Mouse (Mus musculus) liver, postnatal 0 days (tissue): ENCODE results near the gene Fhit. TPM values are rescaled to one million over a fixed set of nuclear protein-coding genes. Genes with fewer than 3 reads are reported as not detected.

ENCODE experiments used
- ATAC-seq: fragments of 200-750 bp; cut with Nextera tagmentation; 2 replicates; pipeline ENCODE4 v1.8.0; 2017; ENCODE audit warnings: mild to moderate bottlenecking, moderate library complexity
- DNase-seq: peaks from one replicate; pipeline ENCODE4 v3.0.0-alpha.2; 2016
- H3K27ac ChIP-seq: fragments of 300-500 bp; sonication (generic); 2 replicates; pipeline ENCODE4 v1.5.1; 2014; ENCODE audit warnings: antibody characterized with exemption, moderate library complexity, mild to moderate bottlenecking, low read depth
- H3K27me3 ChIP-seq: fragments of 300-500 bp; sonication (generic); 2 replicates; pipeline ENCODE4 v1.6.1; 2014; ENCODE audit warnings: low read length, control low read depth, mixed read lengths; ENCODE audit not compliant: insufficient read depth
- H3K36me3 ChIP-seq: fragments of 300-500 bp; sonication (generic); replicated peaks from 2 replicates; pipeline ENCODE4 v1.6.1; 2014; ENCODE audit warnings: mild to moderate bottlenecking, control low read depth, low read length, moderate library complexity, mixed read lengths; ENCODE audit not compliant: insufficient read depth
- H3K4me1 ChIP-seq: fragments of 300-500 bp; sonication (generic); 2 replicates; pipeline ENCODE4 v1.6.1; 2014; ENCODE audit warnings: antibody characterized with exemption, mild to moderate bottlenecking, control low read depth; ENCODE audit not compliant: insufficient read depth
- H3K4me2 ChIP-seq: fragments of 300-500 bp; sonication (generic); 2 replicates; pipeline ENCODE4 v1.6.1; 2014; ENCODE audit warnings: low read depth, mild to moderate bottlenecking, low read length, moderate library complexity, mixed read lengths
- H3K4me3 ChIP-seq: fragments of 300-500 bp; sonication (generic); 2 replicates; pipeline ENCODE4 v1.5.1; 2014; ENCODE audit warnings: low read depth, low read length
- H3K9ac ChIP-seq: fragments of 300-500 bp; sonication (generic); replicated peaks from 2 replicates; pipeline ENCODE4 v1.6.1; 2014; ENCODE audit warnings: mild to moderate bottlenecking, moderate library complexity
- H3K9me3 ChIP-seq: fragments of 300-500 bp; sonication (generic); 2 replicates; pipeline ENCODE4 v1.6.1; 2016; ENCODE audit warnings: mild to moderate bottlenecking, control low read depth, low read length, mixed read lengths
- CTCF ChIP-seq: sonication (generic); IDR thresholded peaks from 2 replicates; pipeline ENCODE4 v1.5.1; 2016; ENCODE audit warnings: antibody characterized with exemption, low read depth
- EP300 ChIP-seq: IDR thresholded peaks from 2 replicates; pipeline ENCODE4 v1.6.1; 2016; ENCODE audit warnings: antibody characterized with exemption, low read depth, mild to moderate bottlenecking
- WGBS: fragments of 180-500 bp; shearing (Covaris S2); extraction: QIAGEN DNeasy Blood & Tissue Kit; methylation state at CpG from one replicate; pipeline ENCODE4 v1.1.7; 2014; ENCODE audit not compliant: insufficient replicate concordance; 5-methylcytosine and 5-hydroxymethylcytosine counted together
- polyA plus RNA-seq: library from polyadenylated mRNA; unstranded; fragments of >200 nt; fragmentation: Nextera tagmentation; extraction: Ambion mirVana; gene quantifications from 2 replicates; pipeline ENCODE4 v1.2.1, GENCODE M21; 2015

Gene Fhit
- polyA plus RNA-seq, 1 experiment from 2014 or later, result 8.1 TPM

GRCm38 (mm10) chr14:10046336-10047122, 1115.3 kb downstream of the Fhit start:
- Histone ChIP-seq H3K4me1 (no peaks in the 10 kb centered on the region), H3K36me3 (no peaks in the 10 kb centered on the region), H3K4me2 (no peak overlapping the region), H3K4me3 (no peak overlapping the region), H3K27ac (no peak overlapping the region), H3K9me3 (no peaks in the 10 kb centered on the region), H3K9ac (no peak overlapping the region), H3K27me3 (no peaks in the 10 kb centered on the region)
- ATAC-seq, result no peak
- no peak for DNase-seq
- 53% methylated on average over 7 of the region's 7 CpGs for WGBS
- no peak for TF ChIP-seq EP300
- TF ChIP-seq CTCF, result no peak

GRCm38 (mm10) chr14:10038021-10038420, 1123.8 kb downstream of the Fhit start:
- Histone ChIP-seq H3K4me2 (no peak overlapping the region), H3K9me3 (no peaks in the 10 kb centered on the region), H3K27ac (no peak overlapping the region), H3K4me3 (no peak overlapping the region), H3K36me3 (no peaks in the 10 kb centered on the region), H3K9ac (no peak overlapping the region), H3K4me1 (no peaks in the 10 kb centered on the region), H3K27me3 (no peaks in the 10 kb centered on the region)
- no peak for ATAC-seq
- no peak for TF ChIP-seq EP300
- TF ChIP-seq CTCF, result no peak
- no peak for DNase-seq
- 72% methylated on average over 6 of the region's 6 CpGs for WGBS

- no peaks in the 10 kb centered on the region for H3K4me1 ChIP-seq
- DNase-seq, result no peak
- H3K9ac ChIP-seq, result no peak overlapping the region
- 63% methylated on average over 2 of the region's 2 CpGs for WGBS
- H3K27me3 ChIP-seq, result no peaks in the 10 kb centered on the region
- no peak overlapping the region for H3K4me3 ChIP-seq
- no peak overlapping the region for H3K27ac ChIP-seq
- ATAC-seq, result no peak
- H3K4me2 ChIP-seq, result no peak overlapping the region
- H3K36me3 ChIP-seq, result no peaks in the 10 kb centered on the region
- TF ChIP-seq CTCF (no peak), EP300 (no peak)
- no peaks in the 10 kb centered on the region for H3K9me3 ChIP-seq
Measured at GRCm38 (mm10) chr14:10036685-10037215, 1125.1 kb downstream of the Fhit start.

- no peaks in the 10 kb centered on the region for H3K4me1 ChIP-seq
- no peak overlapping the region for H3K27ac ChIP-seq
- 52% methylated on average over 3 of the region's 3 CpGs for WGBS
- H3K4me3 ChIP-seq, result no peak overlapping the region
- no peak overlapping the region for H3K4me2 ChIP-seq
- no peak for DNase-seq
- H3K9ac ChIP-seq, result no peak overlapping the region
- no peaks in the 10 kb centered on the region for H3K27me3 ChIP-seq
- no peak for TF ChIP-seq EP300
- TF ChIP-seq CTCF, result no peak
- no peaks in the 10 kb centered on the region for H3K9me3 ChIP-seq
- no peak for ATAC-seq
- H3K36me3 ChIP-seq, result no peaks in the 10 kb centered on the region
Measured at GRCm38 (mm10) chr14:10035682-10036081, 1126.2 kb downstream of the Fhit start.

- 61% methylated on average over 2 of the region's 2 CpGs for WGBS
- Histone ChIP-seq H3K36me3 (no peaks in the 10 kb centered on the region), H3K9me3 (no peaks in the 10 kb centered on the region), H3K4me3 (no peak overlapping the region), H3K4me2 (no peak overlapping the region), H3K27ac (no peak overlapping the region), H3K9ac (no peak overlapping the region), H3K27me3 (no peaks in the 10 kb centered on the region), H3K4me1 (no peaks in the 10 kb centered on the region)
- TF ChIP-seq EP300, result no peak
- no peak for TF ChIP-seq CTCF
- no peak for DNase-seq
- no peak for ATAC-seq
Measured at GRCm38 (mm10) chr14:10035270-10035669, 1126.6 kb downstream of the Fhit start.

- DNase-seq (no peak), ATAC-seq (no peak)
- 84% methylated on average over 2 of the region's 2 CpGs for WGBS
- H3K36me3 ChIP-seq, result no peaks in the 10 kb centered on the region
- H3K4me1 ChIP-seq, result no peaks in the 10 kb centered on the region
- H3K9ac ChIP-seq, result no peak overlapping the region
- no peak overlapping the region for H3K27ac ChIP-seq
- no peak overlapping the region for H3K4me2 ChIP-seq
- no peaks in the 10 kb centered on the region for H3K9me3 ChIP-seq
- no peak overlapping the region for H3K4me3 ChIP-seq
- TF ChIP-seq EP300, result no peak
- H3K27me3 ChIP-seq, result no peaks in the 10 kb centered on the region
Measured at GRCm38 (mm10) chr14:10023382-10023781, 1138.5 kb downstream of the Fhit start.
